In genomic region chr7:133115886-133116285, GRCm38 (mm10) we compare ENCODE assay signal across 8 mouse cellular contexts. TPM values are rescaled to one million over a fixed set of nuclear protein-coding genes. Genes with fewer than 3 reads are reported as not detected.
DNase-seq lines count a peak whose midpoint lies in the region; ATAC-seq and TF ChIP-seq lines count a peak whose summit lies in the region.

No protein-coding gene starts in this region.

- no peaks in the 10 kb centered on the region for H3K36me3 ChIP-seq in embryonic facial prominence, embryonic 15.5 days
- no peaks in the 10 kb centered on the region for H3K36me3 ChIP-seq in intestine, postnatal 0 days (ENCODE audit: control insufficient read depth, insufficient read depth)

- H3K9me3 ChIP-seq in embryonic facial prominence, embryonic 15.5 days (replicated peaks), result no peaks in the 10 kb centered on the region
- H3K9me3 ChIP-seq in intestine, postnatal 0 days (ENCODE audit: control insufficient read depth), result no peaks in the 10 kb centered on the region

- TF ChIP-seq CTCF in intestine, postnatal 0 days (IDR thresholded peaks at IDR 0.05; ENCODE audit: low read depth), result no peak
- no peak for TF ChIP-seq CTCF in lung, adult 2 months (IDR thresholded peaks at IDR 0.05; ENCODE audit: insufficient read depth, low read length)

- peak; percentile 59 to 70 for DNase-seq in cerebellum, postnatal 10 days
- DNase-seq in cerebellum, adult 11 months, result no peak
- no peak for DNase-seq in lung, adult 2 months
- peak; percentile 29 for DNase-seq in retina, embryonic 14.5 days (ENCODE audit: low spot score)
- no peak for DNase-seq in right cerebral cortex, postnatal 4 days
- no peak for DNase-seq in ovary, adult 18-20 months (ENCODE audit: low spot score)

- no peaks in the 10 kb centered on the region for H3K27me3 ChIP-seq in embryonic facial prominence, embryonic 15.5 days
- no peaks in the 10 kb centered on the region for H3K27me3 ChIP-seq in intestine, postnatal 0 days (replicated peaks; ENCODE audit: control insufficient read depth, insufficient read depth, low read length)

- no peak for TF ChIP-seq POLR2A in lung, adult 2 months (IDR thresholded peaks at IDR 0.05; ENCODE audit: borderline replicate concordance, extremely low read depth, low read depth, low read length)

- H3K9ac ChIP-seq in embryonic facial prominence, embryonic 15.5 days, result no peak overlapping the region
- peak overlapping the region; percentile 51 for H3K9ac ChIP-seq in intestine, postnatal 0 days (ENCODE audit: low read depth, low read length)

- no peak overlapping the region for H3K4me3 ChIP-seq in embryonic facial prominence, embryonic 15.5 days (replicated peaks)
- peak overlapping the region; percentile 36 for H3K4me3 ChIP-seq in intestine, postnatal 0 days (ENCODE audit: low read depth, low read length)
- H3K4me3 ChIP-seq in lung, adult 2 months (replicated peaks; ENCODE audit: extremely low read depth, low read depth, low read length), result peak overlapping the region; percentile 25

- H3K4me2 ChIP-seq in embryonic facial prominence, embryonic 15.5 days (replicated peaks), result peak overlapping the region; percentile 38; the same call in 1 of the 2 replicates
- H3K4me2 ChIP-seq in intestine, postnatal 0 days (replicated peaks; ENCODE audit: low read depth), result peak overlapping the region; percentile 66

- H3K4me1 ChIP-seq in embryonic facial prominence, embryonic 15.5 days, result peaks cover 79% of the 10 kb centered on the region
- H3K4me1 ChIP-seq in intestine, postnatal 0 days (replicated peaks; ENCODE audit: control insufficient read depth, insufficient read depth, low read length), result peaks cover 32% of the 10 kb centered on the region
- peaks cover 34% of the 10 kb centered on the region for H3K4me1 ChIP-seq in lung, adult 2 months (ENCODE audit: control insufficient read depth, insufficient read depth, low read length)

- no peak overlapping the region for H3K27ac ChIP-seq in embryonic facial prominence, embryonic 15.5 days (replicated peaks)
- peak overlapping the region; percentile 90 for H3K27ac ChIP-seq in intestine, postnatal 0 days (ENCODE audit: low read depth, low read length)

- ATAC-seq in embryonic facial prominence, embryonic 15.5 days (ENCODE audit: insufficient number of reproducible peaks, low FRiP score, low TSS enrichment, low read depth), result no peak
- no peak for ATAC-seq in intestine, postnatal 0 days

- WGBS in embryonic facial prominence, embryonic 15.5 days, result 24% methylated on average over 15 of the region's 15 CpGs
- 10% methylated on average over 15 of the region's 15 CpGs for WGBS in intestine, postnatal 0 days
- WGBS in lung, adult 2 months, result 16% methylated on average over 15 of the region's 15 CpGs

RNA-seq across cellular contexts. Expression of gene Fgfr2, which starts 7.3 kb away (rescaled TPM):
- 131 and 137 TPM in 2 replicates for polyA plus RNA-seq in embryonic facial prominence, embryonic 15.5 days (2015; fragmentation: Nextera tagmentation; extraction: Ambion mirVana)
- polyA plus RNA-seq in intestine, postnatal 0 days (2015; fragmentation: Nextera tagmentation; extraction: Ambion mirVana), result 29.5 and 29.8 TPM in 2 replicates
- 74.1 and 114 TPM in 2 replicates for polyA plus RNA-seq in lung, adult 2 months (2012; rRNA removed)

RNA-seq across cellular contexts. Expression of gene Ctbp2, which starts 8.3 kb away (rescaled TPM):
- polyA plus RNA-seq in embryonic facial prominence, embryonic 15.5 days (2015; fragmentation: Nextera tagmentation; extraction: Ambion mirVana), result 64.7 and 71.3 TPM in 2 replicates
- polyA plus RNA-seq in intestine, postnatal 0 days (2015; fragmentation: Nextera tagmentation; extraction: Ambion mirVana), result 42.2 and 42.6 TPM in 2 replicates
- 65.2 and 65.8 TPM in 2 replicates for polyA plus RNA-seq in lung, adult 2 months (2012; rRNA removed)

Comparison
In these comparisons a context has a peak if more than half of its experiments do, and no peak if none do; other contexts are left out.
1. DNase-seq: peak in cerebellum, postnatal 10 days (2 of 2) and retina, embryonic 14.5 days (single experiment); none in cerebellum, adult 11 months (single experiment), lung, adult 2 months (single experiment), right cerebral cortex, postnatal 4 days (single experiment) and ovary, adult 18-20 months (single experiment).